Mouse (Mus musculus) hindbrain, postnatal 0 days (tissue): ENCODE results near the gene Npnt. TPM values are rescaled to one million over a fixed set of nuclear protein-coding genes. Genes with fewer than 3 reads are reported as not detected.
A peak's percentile ranks its signal among the peaks of the same experiment; 100 is the strongest.

Source experiments
- ATAC-seq: fragments of 200-750 bp; cut with Nextera tagmentation; 2 replicates; pipeline ENCODE4 v1.8.0; 2017; ENCODE audit warnings: mild to moderate bottlenecking, moderate TSS enrichment, moderate library complexity
- DNase-seq: peaks from one replicate; pipeline ENCODE4 v3.0.0-alpha.2; 2015; ENCODE audit warnings: low spot score
- H3K27ac ChIP-seq: fragments of 300-500 bp; sonication (generic); 2 replicates; pipeline ENCODE4 v1.5.1; 2014; ENCODE audit warnings: mild to moderate bottlenecking
- H3K27me3 ChIP-seq: fragments of 300-500 bp; sonication (generic); 2 replicates; pipeline ENCODE4 v1.6.1; 2014; ENCODE audit warnings: low read length, mixed read lengths; ENCODE audit not compliant: insufficient read depth
- H3K36me3 ChIP-seq: fragments of 300-500 bp; sonication (generic); 2 replicates; pipeline ENCODE4 v1.6.1; 2014; ENCODE audit warnings: low read length, mixed read lengths; ENCODE audit not compliant: insufficient read depth
- H3K4me1 ChIP-seq: fragments of 300-500 bp; sonication (generic); 2 replicates; pipeline ENCODE4 v1.6.1; 2014; ENCODE audit warnings: antibody characterized with exemption, low read length, mixed read lengths; ENCODE audit not compliant: insufficient read depth
- H3K4me2 ChIP-seq: fragments of 300-500 bp; sonication (generic); 2 replicates; pipeline ENCODE4 v1.6.1; 2014; ENCODE audit warnings: low read depth, mild to moderate bottlenecking, low read length, moderate library complexity, mixed read lengths
- H3K4me3 ChIP-seq: fragments of 300-500 bp; sonication (generic); 2 replicates; pipeline ENCODE4 v1.5.1; 2014; ENCODE audit warnings: low read length
- H3K9ac ChIP-seq: fragments of 300-500 bp; sonication (generic); replicated peaks from 2 replicates; pipeline ENCODE4 v1.6.1; 2014; ENCODE audit warnings: mild to moderate bottlenecking, low read length, moderate library complexity, mixed read lengths
- H3K9me3 ChIP-seq: fragments of 300-500 bp; sonication (generic); 2 replicates; pipeline ENCODE4 v1.6.1; 2016; ENCODE audit warnings: low read length, mixed read lengths
- CTCF ChIP-seq: IDR thresholded peaks from 2 replicates; pipeline ENCODE4 v1.5.1; 2016; ENCODE audit warnings: antibody characterized with exemption, control low read depth, low read depth
- WGBS: fragments of 180-500 bp; shearing (Covaris S2); extraction: QIAGEN DNeasy Blood & Tissue Kit; methylation state at CpG from one replicate; pipeline ENCODE4 v1.1.7; 2014; 5-methylcytosine and 5-hydroxymethylcytosine counted together
- polyA plus RNA-seq: library from polyadenylated mRNA; unstranded; fragments of >200 nt; fragmentation: Nextera tagmentation; extraction: Ambion mirVana; gene quantifications from 2 replicates; pipeline ENCODE4 v1.2.1, GENCODE M21; 2015
- total RNA-seq: library from RNA; depleted of rRNA; stranded (reverse); fragments of >200 nt; gene quantifications from 2 replicates; pipeline ENCODE4 v1.2.3, GENCODE M21; 2014

The Npnt gene
- total and polyA plus RNA-seq, 2 experiments from 2014 or later = 12.6 to 22.9 TPM

- Histone ChIP-seq H3K9ac (no peak overlapping the region), H3K4me2 (no peak overlapping the region), H3K36me3 (no peaks in the 10 kb centered on the region), H3K27me3 (no peaks in the 10 kb centered on the region), H3K4me3 (no peak overlapping the region), H3K27ac (no peak overlapping the region), H3K9me3 (no peaks in the 10 kb centered on the region), H3K4me1 (no peaks in the 10 kb centered on the region; the same call in 1 of the 2 replicates)
- no peak for TF ChIP-seq CTCF
- 84% methylated on average over 9 of the region's 9 CpGs for WGBS
- ATAC-seq (no peak), DNase-seq (no peak)
Observed at GRCm38 (mm10) chr3:132883256-132883655, 66.8 kb downstream of the Npnt start.

- no peak overlapping the region for H3K4me3 ChIP-seq
- peak overlapping the region; percentile 19 for H3K4me2 ChIP-seq
- no peaks in the 10 kb centered on the region for H3K27me3 ChIP-seq
- WGBS = 39% methylated on average over 9 of the region's 9 CpGs
- peak; percentile 75 for ATAC-seq
- no peaks in the 10 kb centered on the region for H3K36me3 ChIP-seq
- H3K4me1 ChIP-seq = no peaks in the 10 kb centered on the region; the same call in none of the 2 replicates
- peak; percentile 61 for DNase-seq
- no peaks in the 10 kb centered on the region for H3K9me3 ChIP-seq
- no peak for TF ChIP-seq CTCF
- no peak overlapping the region for H3K9ac ChIP-seq
- H3K27ac ChIP-seq = no peak overlapping the region
Observed at GRCm38 (mm10) chr3:132880826-132881225, 69.3 kb downstream of the Npnt start.

GRCm38 (mm10) chr3:132880361-132880760 is 69.7 kb downstream of the Npnt start:
- peak overlapping the region; percentile 19 for H3K4me2 ChIP-seq
- no peaks in the 10 kb centered on the region for H3K9me3 ChIP-seq
- H3K36me3 ChIP-seq = no peaks in the 10 kb centered on the region
- H3K4me3 ChIP-seq = no peak overlapping the region
- ATAC-seq = 0 out of 2 replicates have a peak, but pooled peaks have one; percentile 14
- no peak for TF ChIP-seq CTCF
- no peaks in the 10 kb centered on the region; the same call in none of the 2 replicates for H3K4me1 ChIP-seq
- H3K27me3 ChIP-seq = no peaks in the 10 kb centered on the region
- H3K27ac ChIP-seq = no peak overlapping the region
- 76% methylated on average over 3 of the region's 3 CpGs for WGBS
- no peak for DNase-seq
- no peak overlapping the region for H3K9ac ChIP-seq

GRCm38 (mm10) chr3:132876933-132877676 is 73.0 kb downstream of the Npnt start:
- H3K27me3 ChIP-seq = no peaks in the 10 kb centered on the region
- no peaks in the 10 kb centered on the region; the same call in none of the 2 replicates for H3K4me1 ChIP-seq
- 78% methylated on average over 10 of the region's 10 CpGs for WGBS
- no peak overlapping the region for H3K9ac ChIP-seq
- no peak overlapping the region for H3K4me2 ChIP-seq
- no peaks in the 10 kb centered on the region for H3K36me3 ChIP-seq
- no peak for ATAC-seq
- H3K9me3 ChIP-seq = no peaks in the 10 kb centered on the region
- no peak for DNase-seq
- H3K4me3 ChIP-seq = no peak overlapping the region
- H3K27ac ChIP-seq = no peak overlapping the region
- no peak for TF ChIP-seq CTCF

GRCm38 (mm10) chr3:132876011-132876708 is 73.9 kb downstream of the Npnt start:
- no peak overlapping the region for H3K9ac ChIP-seq
- no peaks in the 10 kb centered on the region; the same call in none of the 2 replicates for H3K4me1 ChIP-seq
- H3K27ac ChIP-seq = no peak overlapping the region
- H3K27me3 ChIP-seq = no peaks in the 10 kb centered on the region
- ATAC-seq = peak; percentile 16; the same call in 1 of the 2 replicates
- H3K36me3 ChIP-seq = no peaks in the 10 kb centered on the region
- peak; percentile 30 for DNase-seq
- H3K9me3 ChIP-seq = no peaks in the 10 kb centered on the region
- whole genome bisulfite sequencing = 43% methylated on average over 14 of the region's 14 CpGs
- H3K4me3 ChIP-seq = no peak overlapping the region
- no peak for TF ChIP-seq CTCF
- H3K4me2 ChIP-seq = no peak overlapping the region

GRCm38 (mm10) chr3:132873251-132873650 is 76.8 kb downstream of the Npnt start:
- Histone ChIP-seq H3K27me3 (no peaks in the 10 kb centered on the region), H3K4me1 (no peaks in the 10 kb centered on the region; the same call in 1 of the 2 replicates), H3K9me3 (no peaks in the 10 kb centered on the region), H3K36me3 (no peaks in the 10 kb centered on the region), H3K9ac (no peak overlapping the region), H3K4me3 (no peak overlapping the region), H3K4me2 (no peak overlapping the region), H3K27ac (no peak overlapping the region)
- no peak for TF ChIP-seq CTCF
- ATAC-seq = no peak
- DNase-seq = no peak
- 54% methylated on average over 6 of the region's 6 CpGs for WGBS
